Mouse (Mus musculus): ENCODE results near the gene Gpc6.

DNA sequence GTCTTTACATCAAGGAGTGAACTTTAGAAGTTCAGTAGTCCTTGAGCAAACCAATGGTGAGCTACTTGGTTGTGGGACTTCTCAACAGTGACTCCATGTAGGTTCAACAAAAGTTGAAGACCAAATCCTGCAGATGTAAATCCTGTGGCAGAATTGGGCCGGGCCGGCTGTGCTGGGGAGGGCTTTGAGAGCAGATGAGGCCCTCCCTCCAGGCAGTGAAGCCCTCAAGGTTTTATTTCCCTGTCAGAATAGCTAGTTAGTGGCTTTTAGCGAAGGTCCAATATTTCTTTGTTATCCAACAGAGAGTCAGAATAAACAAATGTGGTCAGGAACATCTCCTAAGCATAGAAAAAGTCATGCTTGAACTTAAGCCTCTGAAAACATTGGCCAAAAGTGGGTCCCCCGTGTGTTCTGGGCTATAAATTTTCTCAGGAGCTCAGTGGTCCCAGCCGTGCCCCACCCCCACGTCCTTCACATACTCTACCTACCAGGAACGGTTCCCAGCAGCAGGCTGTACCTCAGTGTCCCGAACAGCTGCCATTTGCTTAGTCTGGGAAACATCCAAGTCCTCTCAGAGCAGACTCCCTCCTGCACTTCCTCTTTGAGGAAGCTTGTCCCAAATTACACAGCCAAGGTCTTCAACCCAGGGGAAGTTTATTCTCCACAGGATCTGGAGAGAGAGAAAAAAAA, 983.3 kb downstream of the Gpc6 start:
- TF ChIP-seq POLR2A (IDR thresholded peaks at IDR 0.05; ENCODE audit: borderline replicate concordance, low read depth, low read length) (no peak), CTCF (IDR thresholded peaks at IDR 0.05; ENCODE audit: low read depth, low read length) (no peak)

Data from bone marrow macrophage, adult 2 months (primary cell).